Mouse (Mus musculus) Patski (cell line): Measurements from ENCODE around the gene Cpn2. TPM values are rescaled to one million over a fixed set of nuclear protein-coding genes. Genes with fewer than 3 reads are reported as not detected.
A peak's percentile ranks its signal among the peaks of the same experiment; 100 is the strongest.

Experiments used
- ATAC-seq: fragments of 100-300 bp; one replicate; pipeline ENCODE4 v1.8.0; 2021
- CTCF ChIA-PET: fragments of 350-600 bp; sonication (Branson Sonifier 250); formaldehyde crosslinking; loops from one replicate; lab custom pipeline; 2022; ENCODE audit warnings: inconsistent platforms; lab: Charles Lee
- POLR2A ChIA-PET: fragments of 350-600 bp; sonication (Branson Sonifier 250); formaldehyde crosslinking; loops from one replicate; lab custom pipeline; 2022; ENCODE audit warnings: antibody characterized with exemption, inconsistent platforms; lab: Charles Lee
- DNase-seq: peaks from one replicate; pipeline ENCODE4 v3.0.0-alpha.2; 2011; ENCODE audit warnings: low read depth, low spot score
- H3K27me3 ChIP-seq: fragments of 371-371 bp; one replicate; pipeline ENCODE4 v1.5.1; 2021
- CTCF ChIP-seq: fragments of 100-300 bp; IDR thresholded peaks from one replicate; pipeline ENCODE4 v1.5.1; 2021
- in situ Hi-C: fragments of 300-500 bp; cut with MboI; formaldehyde crosslinking; loops from 3 replicates; pipeline ENCODE4 v1.11.1; 2018; ENCODE audit warnings: low pct_unique_long_range_greater_than_20kb, mixed read lengths
- polyA plus RNA-seq: library from polyadenylated mRNA; unstranded; gene quantifications from one replicate; pipeline ENCODE4 v1.2.3, GENCODE M21; 2021

Cpn2 gene
- polyA plus RNA-seq, 1 experiment from 2014 or later, result not detected

- H3K27me3 ChIP-seq, result peaks cover 6% of the 10 kb centered on the region
- no peak for TF ChIP-seq CTCF
- ATAC-seq, result no peak
- no peak for DNase-seq
- in situ Hi-C loops, result no loop called here
- POLR2A ChIA-PET, result no interaction called here
- CTCF ChIA-PET, result no interaction called here
Observed at GRCm38 (mm10) chr16:30303411-30303810, 36.1 kb upstream of the Cpn2 start.

GRCm38 (mm10) chr16:30302686-30303085, 35.4 kb upstream of the Cpn2 start:
- ChIA-PET POLR2A (no interaction called here), CTCF (interaction anchor here (1.9 kb wide), 1 partner anchor 11 kb away, joined by 8 read pairs; no protein-coding TSS in a partner anchor)
- no peak for TF ChIP-seq CTCF
- peaks cover 6% of the 10 kb centered on the region for H3K27me3 ChIP-seq
- no peak for ATAC-seq
- DNase-seq, result no peak
- in situ Hi-C loops, result no loop called here

- POLR2A ChIA-PET, result interaction anchor here (1.7 kb wide), 1 partner anchor 12 kb away, joined by 4 read pairs; no protein-coding TSS in a partner anchor
- CTCF ChIA-PET, result interaction anchor here (0.8 to 1.9 kb wide), 5 partner anchors 14 to 37 kb away, joined by 3 to 4 read pairs (median 4); no protein-coding TSS in a partner anchor
- DNase-seq, result no peak
- peaks cover 6% of the 10 kb centered on the region for H3K27me3 ChIP-seq
- TF ChIP-seq CTCF, result no peak
- ATAC-seq, result no peak
- in situ Hi-C loops, result no loop called here
Observed at GRCm38 (mm10) chr16:30299711-30300277, 32.5 kb upstream of the Cpn2 start.

GRCm38 (mm10) chr16:30297450-30297849, 30.2 kb upstream of the Cpn2 start:
- ChIA-PET POLR2A (no interaction called here), CTCF (no interaction called here)
- no peak for DNase-seq
- no peak for TF ChIP-seq CTCF
- H3K27me3 ChIP-seq, result peaks cover 6% of the 10 kb centered on the region
- ATAC-seq, result no peak
- in situ Hi-C loops, result no loop called here

- ChIA-PET CTCF (no interaction called here), POLR2A (no interaction called here)
- TF ChIP-seq CTCF, result no peak
- in situ Hi-C loops, result no loop called here
- H3K27me3 ChIP-seq, result peaks cover 6% of the 10 kb centered on the region
- no peak for ATAC-seq
- DNase-seq, result no peak
Observed at GRCm38 (mm10) chr16:30296601-30297275, 29.4 kb upstream of the Cpn2 start.

GRCm38 (mm10) chr16:30295106-30295505, 27.8 kb upstream of the Cpn2 start:
- in situ Hi-C loops, result no loop called here

GRCm38 (mm10) chr16:30290436-30290835, 23.1 kb upstream of the Cpn2 start:
- ATAC-seq (no peak), DNase-seq (no peak)
- no peak for TF ChIP-seq CTCF
- CTCF ChIA-PET, result no interaction called here
- H3K27me3 ChIP-seq, result no peaks in the 10 kb centered on the region
- POLR2A ChIA-PET, result no interaction called here
- in situ Hi-C loops, result no loop called here

More at GRCm38 (mm10) chr16:30295106-30295505, 27.8 kb upstream of the Cpn2 start:
- DNase-seq, result no peak
- no peak for ATAC-seq
- POLR2A ChIA-PET, result no interaction called here
- TF ChIP-seq CTCF, result no peak
- CTCF ChIA-PET, result no interaction called here
- no peaks in the 10 kb centered on the region for H3K27me3 ChIP-seq

GRCm38 (mm10) chr16:30285701-30286100, 18.4 kb upstream of the Cpn2 start:
- peaks cover 11% of the 10 kb centered on the region for H3K27me3 ChIP-seq
- in situ Hi-C loops, result no loop called here
- ChIA-PET CTCF (no interaction called here), POLR2A (no interaction called here)
- DNase-seq (no peak), ATAC-seq (no peak)
- no peak for TF ChIP-seq CTCF

- DNase-seq (no peak), ATAC-seq (peak; percentile 49)
- no peak for TF ChIP-seq CTCF
- peaks cover 11% of the 10 kb centered on the region for H3K27me3 ChIP-seq
- CTCF ChIA-PET, result interaction anchor here (1.2 kb wide), 1 partner anchor 12 kb away, joined by 6 read pairs; no protein-coding TSS in a partner anchor
- POLR2A ChIA-PET, result no interaction called here
- in situ Hi-C loops, result no loop called here
Observed at GRCm38 (mm10) chr16:30283743-30284337, 16.5 kb upstream of the Cpn2 start.

GRCm38 (mm10) chr16:30282844-30283495, 15.7 kb upstream of the Cpn2 start, which contains the start of gene Lrrc15:
Lrrc15 (minus strand) TSS chr16:30283256.
- no peak for TF ChIP-seq CTCF
- no peak for DNase-seq
- ChIA-PET POLR2A (no interaction called here), CTCF (interaction anchor here (1.2 kb wide), 1 partner anchor 11 kb away, joined by 6 read pairs; no protein-coding TSS in a partner anchor)
- in situ Hi-C loops, result no loop called here
- peaks cover 11% of the 10 kb centered on the region for H3K27me3 ChIP-seq
- no peak for ATAC-seq
